ENCODE assay signal across 8 mouse cellular contexts in the genomic region with DNA sequence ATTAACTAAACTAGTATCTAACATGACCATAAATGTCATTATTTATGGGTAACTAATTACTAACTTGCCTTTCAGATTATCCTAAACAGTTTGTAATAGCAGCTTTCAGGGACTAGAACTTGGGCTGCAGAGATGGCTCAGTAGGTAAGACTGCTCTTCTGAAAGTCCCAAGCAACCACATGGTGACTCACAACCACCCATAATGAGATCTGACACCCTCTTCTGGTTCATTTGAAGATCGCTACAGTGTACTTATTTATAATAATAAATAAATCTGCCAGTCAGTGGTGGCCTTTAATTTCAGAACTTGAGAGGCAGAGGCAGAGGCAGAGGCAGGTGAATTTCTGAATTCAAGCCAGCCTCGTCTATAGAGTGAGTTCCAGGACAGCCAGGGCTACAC. TPM values are rescaled to one million over a fixed set of nuclear protein-coding genes. Genes with fewer than 3 reads are reported as not detected.
DNase-seq lines count a peak whose midpoint lies in the region; ATAC-seq and TF ChIP-seq lines count a peak whose summit lies in the region.

No protein-coding gene starts in this region.

- no peak overlapping the region for H3K9ac ChIP-seq in hindbrain, embryonic 11.5 days (ENCODE audit: low read depth, low read length)
- no peak overlapping the region for H3K9ac ChIP-seq in forebrain, embryonic 14.5 days (ENCODE audit: low read length)
- no peak overlapping the region for H3K9ac ChIP-seq in liver, postnatal 0 days (replicated peaks)

- TF ChIP-seq EP300 in liver, postnatal 0 days (IDR thresholded peaks at IDR 0.05; ENCODE audit: low read depth): no peak

- H3K9me3 ChIP-seq in hindbrain, embryonic 10.5 days: no peaks in the 10 kb centered on the region
- H3K9me3 ChIP-seq in hindbrain, embryonic 11.5 days (ENCODE audit: control insufficient read depth, low read length): no peaks in the 10 kb centered on the region
- H3K9me3 ChIP-seq in forebrain, embryonic 14.5 days (replicated peaks; ENCODE audit: control insufficient read depth, low read length): no peaks in the 10 kb centered on the region
- H3K9me3 ChIP-seq in liver, postnatal 0 days (ENCODE audit: low read length): no peaks in the 10 kb centered on the region

- peak overlapping the region; percentile 98; the same call in 1 of the 2 replicates for H3K27ac ChIP-seq in hindbrain, embryonic 10.5 days
- no peak overlapping the region for H3K27ac ChIP-seq in hindbrain, embryonic 11.5 days (ENCODE audit: low read depth, low read length)
- H3K27ac ChIP-seq in forebrain, embryonic 14.5 days (ENCODE audit: low read depth, low read length): no peak overlapping the region
- no peak overlapping the region for H3K27ac ChIP-seq in liver, postnatal 0 days (ENCODE audit: low read depth)

- no peak for DNase-seq in hindbrain, embryonic 10.5 days (ENCODE audit: low spot score)
- no peak for DNase-seq in hindbrain, embryonic 11.5 days (ENCODE audit: low spot score)
- DNase-seq in CD4-positive helper T cell, adult 2 months (ENCODE audit: low read depth, low spot score): peak; percentile 56
- DNase-seq in forebrain, embryonic 14.5 days (ENCODE audit: low spot score): peak; percentile 19
- DNase-seq in liver, postnatal 0 days: no peak
- DNase-seq in right cerebral cortex, postnatal 14 days: no peak
- no peak for DNase-seq in gastrocnemius, postnatal 4 days (ENCODE audit: low spot score in 2 of 2)
- no peak for DNase-seq in adrenal gland, postnatal 36 days

- peaks cover 36% of the 10 kb centered on the region for H3K36me3 ChIP-seq in hindbrain, embryonic 10.5 days
- peaks cover 7% of the 10 kb centered on the region; the same call in 1 of the 2 replicates for H3K36me3 ChIP-seq in hindbrain, embryonic 11.5 days (ENCODE audit: control insufficient read depth, insufficient read depth, low read length)
- H3K36me3 ChIP-seq in forebrain, embryonic 14.5 days (ENCODE audit: control insufficient read depth, insufficient read depth, low read length): peaks cover 25% of the 10 kb centered on the region
- H3K36me3 ChIP-seq in liver, postnatal 0 days (replicated peaks; ENCODE audit: insufficient read depth, low read length): peaks cover 32% of the 10 kb centered on the region

- H3K27me3 ChIP-seq in hindbrain, embryonic 10.5 days (ENCODE audit: insufficient read depth, poor library complexity, severe bottlenecking): no peaks in the 10 kb centered on the region
- no peaks in the 10 kb centered on the region for H3K27me3 ChIP-seq in hindbrain, embryonic 11.5 days (ENCODE audit: control insufficient read depth, insufficient read depth, low read length)
- H3K27me3 ChIP-seq in forebrain, embryonic 14.5 days (replicated peaks; ENCODE audit: control insufficient read depth, insufficient read depth, low read length): no peaks in the 10 kb centered on the region
- no peaks in the 10 kb centered on the region for H3K27me3 ChIP-seq in liver, postnatal 0 days (ENCODE audit: insufficient read depth, low read length)

- ATAC-seq in hindbrain, embryonic 11.5 days (ENCODE audit: low FRiP score): no peak
- no peak for ATAC-seq in forebrain, embryonic 14.5 days
- ATAC-seq in liver, postnatal 0 days: no peak

- 65% methylated on average over 2 of the region's 2 CpGs for WGBS in hindbrain, embryonic 10.5 days
- WGBS in hindbrain, embryonic 11.5 days: 73% methylated on average over 2 of the region's 2 CpGs
- whole genome bisulfite sequencing in forebrain, embryonic 14.5 days: 55% methylated on average over 2 of the region's 2 CpGs
- WGBS in liver, postnatal 0 days (ENCODE audit: insufficient replicate concordance): 47% methylated on average over 2 of the region's 2 CpGs

- no peak overlapping the region for H3K4me2 ChIP-seq in hindbrain, embryonic 11.5 days (replicated peaks; ENCODE audit: low read depth, low read length)
- peak overlapping the region; percentile 56 for H3K4me2 ChIP-seq in forebrain, embryonic 14.5 days (ENCODE audit: low read length)
- H3K4me2 ChIP-seq in liver, postnatal 0 days (ENCODE audit: low read depth, low read length): peak overlapping the region; percentile 93; the same call in 1 of the 2 replicates

- H3K4me1 ChIP-seq in hindbrain, embryonic 10.5 days (replicated peaks): peaks cover 17% of the 10 kb centered on the region
- H3K4me1 ChIP-seq in hindbrain, embryonic 11.5 days (replicated peaks; ENCODE audit: control insufficient read depth, insufficient read depth, low read length): peaks cover 4% of the 10 kb centered on the region
- H3K4me1 ChIP-seq in forebrain, embryonic 14.5 days (ENCODE audit: control insufficient read depth, insufficient read depth, low read length): peaks cover 6% of the 10 kb centered on the region
- H3K4me1 ChIP-seq in liver, postnatal 0 days (ENCODE audit: insufficient read depth): peaks cover 14% of the 10 kb centered on the region

- peak; percentile 31; the same call in 1 of the 2 replicates for TF ChIP-seq CTCF in liver, postnatal 0 days (IDR thresholded peaks at IDR 0.05; ENCODE audit: low read depth)

- H3K4me3 ChIP-seq in hindbrain, embryonic 10.5 days: peak overlapping the region; percentile 75
- H3K4me3 ChIP-seq in hindbrain, embryonic 11.5 days (ENCODE audit: low read depth, low read length): no peak overlapping the region; the same call in 1 of the 2 replicates
- peak overlapping the region; percentile 76; the same call in 1 of the 2 replicates for H3K4me3 ChIP-seq in forebrain, embryonic 14.5 days (ENCODE audit: low read depth, low read length)
- peak overlapping the region; percentile 89; the same call in 1 of the 2 replicates for H3K4me3 ChIP-seq in liver, postnatal 0 days (ENCODE audit: low read depth, low read length)

RNA-seq across cellular contexts. Expression of a gene that starts 1.1 kb away (rescaled TPM):
- 341 and 347 TPM in 2 replicates for polyA plus RNA-seq in hindbrain, embryonic 10.5 days (2016; fragmentation: Nextera tagmentation; extraction: Ambion mirVana)
- polyA plus RNA-seq in hindbrain, embryonic 11.5 days (2014; fragmentation: Nextera tagmentation; extraction: Ambion mirVana): 376 and 394 TPM in 2 replicates
- 298 and 304 TPM in 2 replicates for polyA plus RNA-seq in forebrain, embryonic 14.5 days (2014; fragmentation: Nextera tagmentation; extraction: Ambion mirVana)
- polyA plus RNA-seq in liver, postnatal 0 days (2015; fragmentation: Nextera tagmentation; extraction: Ambion mirVana): 109 and 112 TPM in 2 replicates
- total RNA-seq in gastrocnemius, postnatal 4 days (2021): 100 to 1,000 TPM; 337 to 338 TPM
- 100 to 1,000 TPM; 193 to 228 TPM for total RNA-seq in adrenal gland, postnatal 36 days (2021)

RNA-seq across cellular contexts. Expression of a gene that starts 17.3 kb away (rescaled TPM):
- polyA plus RNA-seq in hindbrain, embryonic 10.5 days (2016; fragmentation: Nextera tagmentation; extraction: Ambion mirVana): 0.41 and 1.7 TPM in 2 replicates
- 0.60 and 1.4 TPM in 2 replicates for polyA plus RNA-seq in hindbrain, embryonic 11.5 days (2014; fragmentation: Nextera tagmentation; extraction: Ambion mirVana)
- polyA plus RNA-seq in forebrain, embryonic 14.5 days (2014; fragmentation: Nextera tagmentation; extraction: Ambion mirVana): 0.95 and 1.2 TPM in 2 replicates
- 1.6 and 1.8 TPM in 2 replicates for polyA plus RNA-seq in liver, postnatal 0 days (2015; fragmentation: Nextera tagmentation; extraction: Ambion mirVana)
- total RNA-seq in gastrocnemius, postnatal 4 days (2021): 10 to 100 TPM; 37.6 to 45.0 TPM
- 1 to 10 TPM; 1.5 to 2.3 TPM for total RNA-seq in adrenal gland, postnatal 36 days (2021)

RNA-seq across cellular contexts. Expression of a gene that starts 17.5 kb away (rescaled TPM):
- polyA plus RNA-seq in hindbrain, embryonic 10.5 days (2016; fragmentation: Nextera tagmentation; extraction: Ambion mirVana): 21.3 and 25.8 TPM in 2 replicates
- 16.4 and 17.9 TPM in 2 replicates for polyA plus RNA-seq in hindbrain, embryonic 11.5 days (2014; fragmentation: Nextera tagmentation; extraction: Ambion mirVana)
- 16.1 and 18.0 TPM in 2 replicates for polyA plus RNA-seq in forebrain, embryonic 14.5 days (2014; fragmentation: Nextera tagmentation; extraction: Ambion mirVana)
- polyA plus RNA-seq in liver, postnatal 0 days (2015; fragmentation: Nextera tagmentation; extraction: Ambion mirVana): 7.2 TPM in 2 replicates
- total RNA-seq in gastrocnemius, postnatal 4 days (2021): 10 to 100 TPM; 40.9 to 44.9 TPM
- total RNA-seq in adrenal gland, postnatal 36 days (2021): 10 to 100 TPM; 24.2 to 31.9 TPM

RNA-seq across cellular contexts. Expression of a gene that starts 29.4 kb away (rescaled TPM):
- 4.3 TPM in 2 replicates for polyA plus RNA-seq in hindbrain, embryonic 10.5 days (2016; fragmentation: Nextera tagmentation; extraction: Ambion mirVana)
- polyA plus RNA-seq in hindbrain, embryonic 11.5 days (2014; fragmentation: Nextera tagmentation; extraction: Ambion mirVana): 2.6 and 3.0 TPM in 2 replicates
- polyA plus RNA-seq in forebrain, embryonic 14.5 days (2014; fragmentation: Nextera tagmentation; extraction: Ambion mirVana): 2.4 and 2.9 TPM in 2 replicates
- 31.7 and 35.5 TPM in 2 replicates for polyA plus RNA-seq in liver, postnatal 0 days (2015; fragmentation: Nextera tagmentation; extraction: Ambion mirVana)
- 1 to 10 TPM; 5.4 to 6.6 TPM for total RNA-seq in gastrocnemius, postnatal 4 days (2021)
- 1 to 10 TPM; 3.0 to 7.6 TPM for total RNA-seq in adrenal gland, postnatal 36 days (2021)

Comparison
In these comparisons a context has a peak if more than half of its experiments do, and no peak if none do; other contexts are left out.
1. DNase-seq: peak in CD4-positive helper T cell, adult 2 months (single experiment) and forebrain, embryonic 14.5 days (single experiment); none in hindbrain, embryonic 10.5 days (single experiment), hindbrain, embryonic 11.5 days (single experiment), liver, postnatal 0 days (single experiment), right cerebral cortex, postnatal 14 days (single experiment), gastrocnemius, postnatal 4 days (0 of 2) and adrenal gland, postnatal 36 days (0 of 2).